Mouse (Mus musculus) limb, embryonic 13.5 days (tissue): Measurements from ENCODE around the gene Nmnat2. TPM values are rescaled to one million over a fixed set of nuclear protein-coding genes. Genes with fewer than 3 reads are reported as not detected.
A peak's percentile ranks its signal among the peaks of the same experiment; 100 is the strongest.

Experiments
- ATAC-seq: fragments of 200-750 bp; cut with Nextera tagmentation; 2 replicates; pipeline ENCODE4 v1.8.0; 2017; ENCODE audit warnings: low read depth, moderate number of reproducible peaks, moderate TSS enrichment; ENCODE audit not compliant: low FRiP score
- H3K27ac ChIP-seq: fragments of 300-500 bp; sonication (generic); 2 replicates; pipeline ENCODE4 v1.5.1; 2015; ENCODE audit warnings: inconsistent platforms, mild to moderate bottlenecking, moderate library complexity
- H3K27me3 ChIP-seq: fragments of 300-500 bp; sonication (generic); 2 replicates; pipeline ENCODE4 v1.6.1; 2015; ENCODE audit warnings: mild to moderate bottlenecking, inconsistent platforms
- H3K36me3 ChIP-seq: fragments of 300-500 bp; sonication (generic); 2 replicates; pipeline ENCODE4 v1.6.1; 2015; ENCODE audit warnings: inconsistent platforms, mild to moderate bottlenecking, moderate library complexity
- H3K4me1 ChIP-seq: fragments of 300-500 bp; sonication (generic); 2 replicates; pipeline ENCODE4 v1.6.1; 2015; ENCODE audit warnings: inconsistent platforms
- H3K4me2 ChIP-seq: fragments of 300-500 bp; sonication (generic); replicated peaks from 2 replicates; pipeline ENCODE4 v1.6.1; 2015; ENCODE audit warnings: inconsistent platforms, mild to moderate bottlenecking, moderate library complexity
- H3K4me3 ChIP-seq: fragments of 300-500 bp; sonication (generic); 2 replicates; pipeline ENCODE4 v1.5.1; 2015; ENCODE audit warnings: moderate library complexity, mild to moderate bottlenecking, inconsistent platforms
- H3K9ac ChIP-seq: fragments of 300-500 bp; sonication (generic); 2 replicates; pipeline ENCODE4 v1.6.1; 2015; ENCODE audit warnings: mild to moderate bottlenecking, inconsistent platforms
- H3K9me3 ChIP-seq: fragments of 300-500 bp; sonication (generic); 2 replicates; pipeline ENCODE4 v1.6.1; 2016; ENCODE audit warnings: inconsistent platforms
- WGBS: fragments of 180-500 bp; shearing (Covaris S2); methylation state at CpG from one replicate; pipeline ENCODE4 v1.1.7; 2015; 5-methylcytosine and 5-hydroxymethylcytosine counted together
- polyA plus RNA-seq: library from polyadenylated mRNA; unstranded; fragments of >200 nt; fragmentation: Nextera tagmentation; extraction: Ambion mirVana; gene quantifications from 2 replicates; pipeline ENCODE4 v1.2.1, GENCODE M21; 2015

The Nmnat2 gene
- polyA plus RNA-seq, 1 experiment from 2014 or later: 1.5 TPM

GRCm38 (mm10) chr1:153048147-153048878 lies 93.5 kb downstream of the Nmnat2 start:
- Histone ChIP-seq H3K4me2 (no peak overlapping the region), H3K4me1 (peaks cover 10% of the 10 kb centered on the region), H3K4me3 (no peak overlapping the region), H3K36me3 (no peaks in the 10 kb centered on the region), H3K9ac (no peak overlapping the region), H3K27ac (no peak overlapping the region), H3K27me3 (0 out of 2 replicates have a peak, but pooled peaks cover 4% of the 10 kb centered on the region), H3K9me3 (no peaks in the 10 kb centered on the region)
- ATAC-seq: peak; percentile 54
- 29% methylated on average over 14 of the region's 14 CpGs for WGBS

DNA sequence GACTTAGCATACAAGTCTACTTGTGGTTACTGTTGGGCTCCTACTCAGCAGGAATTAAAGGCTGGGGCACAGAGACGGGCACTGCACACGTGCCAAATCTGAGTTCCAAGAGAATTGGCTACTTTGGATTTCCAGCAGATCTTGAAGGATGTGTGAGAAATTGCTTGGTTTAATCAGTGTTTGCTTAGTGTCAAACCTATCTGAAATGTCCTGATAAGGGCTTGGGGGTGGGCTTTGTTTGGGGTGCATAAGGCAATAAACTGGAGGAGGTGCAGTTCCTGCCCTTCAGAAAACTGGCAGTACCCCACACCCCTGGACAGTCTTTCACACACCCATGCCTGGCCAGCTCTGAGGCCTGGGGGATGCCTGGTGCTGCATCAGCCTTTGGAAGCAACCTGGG lies 94.7 kb downstream of the Nmnat2 start:
- 0 out of 2 replicates have a peak, but pooled peaks cover 4% of the 10 kb centered on the region for H3K27me3 ChIP-seq
- ATAC-seq: no peak
- H3K4me2 ChIP-seq: no peak overlapping the region
- H3K4me1 ChIP-seq: peaks cover 20% of the 10 kb centered on the region
- no peaks in the 10 kb centered on the region for H3K9me3 ChIP-seq
- no peak overlapping the region for H3K27ac ChIP-seq
- WGBS: 80% methylated on average over 2 of the region's 2 CpGs
- no peaks in the 10 kb centered on the region for H3K36me3 ChIP-seq
- H3K9ac ChIP-seq: no peak overlapping the region
- no peak overlapping the region for H3K4me3 ChIP-seq

GRCm38 (mm10) chr1:153051474-153051873 lies 96.7 kb downstream of the Nmnat2 start:
- H3K4me2 ChIP-seq: no peak overlapping the region
- no peaks in the 10 kb centered on the region for H3K27me3 ChIP-seq
- WGBS: 85% methylated on average over 5 of the region's 5 CpGs
- no peak overlapping the region for H3K4me3 ChIP-seq
- no peak overlapping the region for H3K27ac ChIP-seq
- peaks cover 26% of the 10 kb centered on the region for H3K4me1 ChIP-seq
- no peak overlapping the region for H3K9ac ChIP-seq
- no peaks in the 10 kb centered on the region for H3K36me3 ChIP-seq
- no peaks in the 10 kb centered on the region for H3K9me3 ChIP-seq
- no peak for ATAC-seq

- WGBS: 22% methylated on average over 7 of the region's 7 CpGs
- no peaks in the 10 kb centered on the region for H3K36me3 ChIP-seq
- no peaks in the 10 kb centered on the region for H3K9me3 ChIP-seq
- H3K4me1 ChIP-seq: peaks cover 22% of the 10 kb centered on the region
- H3K4me3 ChIP-seq: no peak overlapping the region
- H3K27ac ChIP-seq: no peak overlapping the region
- no peak overlapping the region for H3K4me2 ChIP-seq
- no peak overlapping the region for H3K9ac ChIP-seq
- no peaks in the 10 kb centered on the region for H3K27me3 ChIP-seq
- no peak for ATAC-seq
Observed at GRCm38 (mm10) chr1:153053619-153054018, 98.8 kb downstream of the Nmnat2 start.

GRCm38 (mm10) chr1:153054112-153054821 lies 99.5 kb downstream of the Nmnat2 start:
- Histone ChIP-seq H3K27me3 (no peaks in the 10 kb centered on the region), H3K4me1 (peaks cover 22% of the 10 kb centered on the region), H3K4me3 (no peak overlapping the region), H3K36me3 (no peaks in the 10 kb centered on the region), H3K9me3 (no peaks in the 10 kb centered on the region), H3K9ac (peak overlapping the region; percentile 25; the same call in 1 of the 2 replicates), H3K4me2 (peak overlapping the region; percentile 44), H3K27ac (0 out of 2 replicates have a peak overlapping the region, but pooled peaks have one; percentile 11)
- peak; percentile 44 for ATAC-seq
- WGBS: 12% methylated on average over 11 of the region's 11 CpGs

- H3K27me3 ChIP-seq: no peaks in the 10 kb centered on the region
- 76% methylated on average over 7 of the region's 7 CpGs for WGBS
- no peak overlapping the region for H3K9ac ChIP-seq
- no peak overlapping the region for H3K4me2 ChIP-seq
- H3K4me3 ChIP-seq: no peak overlapping the region
- H3K36me3 ChIP-seq: no peaks in the 10 kb centered on the region
- H3K27ac ChIP-seq: no peak overlapping the region
- H3K9me3 ChIP-seq: no peaks in the 10 kb centered on the region
- H3K4me1 ChIP-seq: peaks cover 21% of the 10 kb centered on the region
- ATAC-seq: no peak
Observed at GRCm38 (mm10) chr1:153058290-153058689, 103.5 kb downstream of the Nmnat2 start.

GRCm38 (mm10) chr1:153059626-153060025 lies 104.8 kb downstream of the Nmnat2 start:
- H3K4me3 ChIP-seq: no peak overlapping the region
- ATAC-seq: no peak
- no peak overlapping the region for H3K4me2 ChIP-seq
- H3K9ac ChIP-seq: no peak overlapping the region
- WGBS: 84% methylated on average over 9 of the region's 9 CpGs
- no peaks in the 10 kb centered on the region for H3K36me3 ChIP-seq
- peaks cover 9% of the 10 kb centered on the region for H3K4me1 ChIP-seq
- no peak overlapping the region for H3K27ac ChIP-seq
- no peaks in the 10 kb centered on the region for H3K27me3 ChIP-seq
- no peaks in the 10 kb centered on the region for H3K9me3 ChIP-seq

GRCm38 (mm10) chr1:153062547-153062946 lies 107.8 kb downstream of the Nmnat2 start:
- Histone ChIP-seq H3K4me3 (no peak overlapping the region), H3K27ac (no peak overlapping the region), H3K36me3 (no peaks in the 10 kb centered on the region), H3K4me2 (no peak overlapping the region), H3K9me3 (no peaks in the 10 kb centered on the region), H3K27me3 (no peaks in the 10 kb centered on the region), H3K9ac (0 out of 2 replicates have a peak overlapping the region, but pooled peaks have one; percentile 10), H3K4me1 (peaks cover 13% of the 10 kb centered on the region)
- ATAC-seq: no peak
- WGBS: 15% methylated on average over 7 of the region's 7 CpGs

DNA sequence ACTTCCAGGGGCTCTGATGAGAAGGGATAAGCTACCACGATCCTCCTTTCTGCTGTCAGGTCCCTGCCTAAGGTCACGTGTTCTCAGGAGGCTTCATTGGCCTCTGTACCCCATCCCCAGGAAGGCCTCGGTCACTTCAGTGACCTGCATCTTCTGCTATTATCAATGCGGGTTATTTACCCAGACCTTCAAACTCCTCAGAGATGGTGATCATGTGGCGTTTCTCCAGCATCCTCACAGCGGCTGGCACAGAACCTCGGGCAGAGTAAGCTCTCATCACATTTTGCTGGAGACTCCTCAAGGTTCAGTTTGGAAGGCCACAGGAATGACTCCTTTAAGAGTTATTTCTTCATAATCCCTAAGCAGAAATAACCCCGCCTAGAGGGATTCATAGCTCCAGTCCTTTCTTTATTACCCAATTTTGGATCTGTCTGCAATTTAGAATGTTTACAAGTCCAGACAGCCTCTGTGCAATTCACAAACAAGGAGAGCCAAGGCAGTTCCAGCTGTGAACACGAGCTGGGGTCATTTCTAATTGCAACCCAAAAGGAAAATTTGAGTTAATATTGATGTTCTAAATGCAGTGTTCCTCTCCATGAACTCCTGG lies 110.1 kb downstream of the Nmnat2 start:
- H3K4me1 ChIP-seq: peaks cover 13% of the 10 kb centered on the region
- no peak overlapping the region for H3K4me3 ChIP-seq
- H3K4me2 ChIP-seq: no peak overlapping the region
- 60% methylated on average over 9 of the region's 9 CpGs for WGBS
- no peaks in the 10 kb centered on the region for H3K9me3 ChIP-seq
- H3K27ac ChIP-seq: no peak overlapping the region
- no peak for ATAC-seq
- no peak overlapping the region for H3K9ac ChIP-seq
- H3K27me3 ChIP-seq: no peaks in the 10 kb centered on the region
- H3K36me3 ChIP-seq: no peaks in the 10 kb centered on the region

GRCm38 (mm10) chr1:153065473-153066386 lies 110.9 kb downstream of the Nmnat2 start:
- peak; percentile 57 for ATAC-seq
- Histone ChIP-seq H3K4me3 (no peak overlapping the region), H3K36me3 (no peaks in the 10 kb centered on the region), H3K27me3 (no peaks in the 10 kb centered on the region; the same call in 1 of the 2 replicates), H3K27ac (no peak overlapping the region), H3K9me3 (no peaks in the 10 kb centered on the region), H3K9ac (no peak overlapping the region), H3K4me2 (no peak overlapping the region), H3K4me1 (peaks cover 13% of the 10 kb centered on the region)
- WGBS: 70% methylated on average over 12 of the region's 12 CpGs

GRCm38 (mm10) chr1:153066387-153066781 lies 111.6 kb downstream of the Nmnat2 start:
- H3K27ac ChIP-seq: no peak overlapping the region
- no peak overlapping the region for H3K4me3 ChIP-seq
- no peaks in the 10 kb centered on the region; the same call in 1 of the 2 replicates for H3K27me3 ChIP-seq
- no peaks in the 10 kb centered on the region for H3K36me3 ChIP-seq
- no peak overlapping the region for H3K4me2 ChIP-seq
- no peak for ATAC-seq
- H3K9ac ChIP-seq: no peak overlapping the region
- peaks cover 14% of the 10 kb centered on the region for H3K4me1 ChIP-seq
- H3K9me3 ChIP-seq: no peaks in the 10 kb centered on the region
- whole genome bisulfite sequencing: 83% methylated on average over 4 of the region's 4 CpGs
